Mouse (Mus musculus) heart, embryonic 14.5 days (tissue): ENCODE results near the gene Sfn. TPM values are rescaled to one million over a fixed set of nuclear protein-coding genes. Genes with fewer than 3 reads are reported as not detected.

Source experiments
- ATAC-seq: fragments of 200-750 bp; cut with Nextera tagmentation; 2 replicates; pipeline ENCODE4 v1.8.0; 2017; ENCODE audit warnings: low read depth, moderate TSS enrichment; ENCODE audit not compliant: insufficient number of reproducible peaks, insufficient read depth, low FRiP score
- H3K27ac ChIP-seq, 2 experiments: fragments of 200-500 bp in 1 of 2; fragments of 300-500 bp in 1 of 2; sonication (generic) in 1 of 2; replicated peaks in 1 of 2; 2 replicates each; pipeline ENCODE4 v1.5.1; 2012 to 2014; ENCODE audit warnings: low read depth in 2 of 2, low read length in 2 of 2, control low read depth in 1 of 2, mild to moderate bottlenecking in 1 of 2, mixed read lengths in 1 of 2; ENCODE audit not compliant: control insufficient read depth in 1 of 2, insufficient read depth in 1 of 2
- H3K27me3 ChIP-seq: fragments of 300-500 bp; sonication (generic); 2 replicates; pipeline ENCODE4 v1.6.1; 2014; ENCODE audit warnings: mild to moderate bottlenecking, low read length, control low read depth; ENCODE audit not compliant: control insufficient read depth, insufficient read depth
- H3K36me3 ChIP-seq: fragments of 300-500 bp; sonication (generic); 2 replicates; pipeline ENCODE4 v1.6.1; 2014; ENCODE audit warnings: mild to moderate bottlenecking, control low read depth, low read length, mixed read lengths; ENCODE audit not compliant: control insufficient read depth, insufficient read depth
- H3K4me1 ChIP-seq, 2 experiments: fragments of 200-500 bp in 1 of 2; fragments of 300-500 bp in 1 of 2; sonication (generic) in 1 of 2; 2 replicates each; pipeline ENCODE4 v1.6.1; 2012 to 2014; ENCODE audit warnings: low read length in 2 of 2, control low read depth in 1 of 2, mixed read lengths in 1 of 2; ENCODE audit not compliant: control insufficient read depth in 2 of 2, insufficient read depth in 2 of 2
- H3K4me2 ChIP-seq: fragments of 300-500 bp; sonication (generic); 2 replicates; pipeline ENCODE4 v1.6.1; 2014; ENCODE audit warnings: mild to moderate bottlenecking, low read length
- H3K4me3 ChIP-seq, 2 experiments: fragments of 200-500 bp in 1 of 2; fragments of 300-500 bp in 1 of 2; sonication (generic) in 1 of 2; 2 replicates each; pipeline ENCODE4 v1.5.1; 2012 to 2014; ENCODE audit warnings: low read length in 2 of 2, mild to moderate bottlenecking in 2 of 2, control low read depth in 1 of 2, low read depth in 1 of 2, moderate library complexity in 1 of 2; ENCODE audit not compliant: control insufficient read depth in 1 of 2, insufficient read depth in 1 of 2
- H3K9ac ChIP-seq: fragments of 300-500 bp; sonication (generic); 2 replicates; pipeline ENCODE4 v1.6.1; 2014; ENCODE audit warnings: mild to moderate bottlenecking, low read length
- H3K9me3 ChIP-seq: fragments of 300-500 bp; sonication (generic); 2 replicates; pipeline ENCODE4 v1.6.1; 2016; ENCODE audit warnings: low read length, control low read depth; ENCODE audit not compliant: control insufficient read depth
- WGBS: fragments of 180-500 bp; shearing (Covaris S2); extraction: QIAGEN DNeasy Blood & Tissue Kit; methylation state at CpG from one replicate; pipeline ENCODE4 v1.1.7; 2014; 5-methylcytosine and 5-hydroxymethylcytosine counted together
- polyA plus RNA-seq: library from polyadenylated mRNA; unstranded; fragments of >200 nt; fragmentation: Nextera tagmentation; extraction: Ambion mirVana; gene quantifications from 2 replicates; pipeline ENCODE4 v1.2.1, GENCODE M21; 2014

Sfn gene
- polyA plus RNA-seq, 1 experiment from 2014 or later: 1.4 TPM

DNA sequence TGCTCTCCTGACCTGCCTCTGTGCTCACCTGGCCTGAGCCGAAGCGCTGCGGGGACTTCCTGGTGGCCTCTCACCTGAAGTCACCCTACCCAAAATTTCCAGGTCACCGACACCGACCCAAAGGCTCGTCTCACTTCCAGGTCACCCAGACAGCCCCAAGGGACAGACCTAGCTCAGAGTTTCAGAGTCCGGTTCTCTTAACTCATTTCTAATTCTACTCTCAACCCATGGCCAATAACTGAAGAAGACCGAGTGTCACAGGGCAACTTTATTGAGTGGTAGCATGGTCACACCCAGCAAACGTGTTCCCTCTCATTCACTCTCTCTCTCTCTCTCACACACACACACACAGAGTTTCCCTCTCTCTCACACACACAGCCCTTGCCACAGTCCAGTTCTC, 1.7 kb downstream of the Sfn start:
- ATAC-seq: no peak
- peaks cover 8 to 11% of the 10 kb centered on the region in 2 experiments; a peak in 3 of 4 replicates for H3K4me1 ChIP-seq
- H3K4me2 ChIP-seq: peak overlapping the region; percentile 95
- H3K9ac ChIP-seq: peak overlapping the region; percentile 61; the same call in 1 of the 2 replicates
- H3K36me3 ChIP-seq: peaks cover 14% of the 10 kb centered on the region; the same call in 1 of the 2 replicates
- H3K27ac ChIP-seq: no peak overlapping the region
- H3K4me3 ChIP-seq: peak overlapping the region; percentile 54 to 62; a peak in 3 of 4 replicates
- no peaks in the 10 kb centered on the region for H3K9me3 ChIP-seq
- peaks cover 35% of the 10 kb centered on the region for H3K27me3 ChIP-seq
- WGBS: 17% methylated on average over 9 of the region's 9 CpGs

GRCm38 (mm10) chr4:133599571-133600073, 2.3 kb downstream of the Sfn start:
- peaks cover 35% of the 10 kb centered on the region for H3K27me3 ChIP-seq
- no peaks in the 10 kb centered on the region for H3K9me3 ChIP-seq
- peak overlapping the region; percentile 95 for H3K4me2 ChIP-seq
- H3K4me3 ChIP-seq: peak overlapping the region; percentile 54 to 62
- no peak overlapping the region for H3K27ac ChIP-seq
- peak overlapping the region; percentile 76 for H3K9ac ChIP-seq
- under 1% methylated on average over 46 of the region's 50 CpGs for WGBS
- ATAC-seq: peak; percentile 88
- H3K36me3 ChIP-seq: peaks cover 10% of the 10 kb centered on the region; the same call in 1 of the 2 replicates
- H3K4me1 ChIP-seq: peaks cover 8 to 11% of the 10 kb centered on the region in 2 experiments; a peak in 3 of 4 replicates

DNA sequence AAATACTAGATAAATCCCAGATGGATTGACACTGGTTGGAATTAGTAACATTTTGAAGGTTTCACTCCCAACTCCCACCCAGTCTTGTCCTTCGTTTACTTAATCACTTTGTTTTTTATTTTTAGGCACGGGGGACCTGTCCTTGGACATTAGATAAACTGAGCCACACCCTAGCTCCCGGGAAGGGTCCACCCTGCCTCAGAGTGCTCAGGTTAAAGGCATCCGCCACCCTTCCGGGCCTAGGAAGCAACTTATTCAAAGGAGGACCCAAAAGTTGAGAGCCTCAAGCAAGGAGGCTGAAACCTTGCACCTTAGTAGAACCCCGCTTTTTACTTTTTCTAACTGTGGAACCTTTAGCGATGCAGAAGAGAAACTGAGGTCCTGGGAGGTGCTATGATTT, 2.9 kb downstream of the Sfn start:
- peaks cover 35% of the 10 kb centered on the region for H3K27me3 ChIP-seq
- peaks cover 8 to 11% of the 10 kb centered on the region in 2 experiments; a peak in 3 of 4 replicates for H3K4me1 ChIP-seq
- peaks cover 7% of the 10 kb centered on the region; the same call in 1 of the 2 replicates for H3K36me3 ChIP-seq
- no peak for ATAC-seq
- no peaks in the 10 kb centered on the region for H3K9me3 ChIP-seq
- peak overlapping the region; percentile 95 for H3K4me2 ChIP-seq
- WGBS: 13% methylated on average over 7 of the region's 7 CpGs
- no peak overlapping the region for H3K27ac ChIP-seq
- H3K4me3 ChIP-seq: peak overlapping the region; percentile 54 to 62
- H3K9ac ChIP-seq: peak overlapping the region; percentile 76

DNA sequence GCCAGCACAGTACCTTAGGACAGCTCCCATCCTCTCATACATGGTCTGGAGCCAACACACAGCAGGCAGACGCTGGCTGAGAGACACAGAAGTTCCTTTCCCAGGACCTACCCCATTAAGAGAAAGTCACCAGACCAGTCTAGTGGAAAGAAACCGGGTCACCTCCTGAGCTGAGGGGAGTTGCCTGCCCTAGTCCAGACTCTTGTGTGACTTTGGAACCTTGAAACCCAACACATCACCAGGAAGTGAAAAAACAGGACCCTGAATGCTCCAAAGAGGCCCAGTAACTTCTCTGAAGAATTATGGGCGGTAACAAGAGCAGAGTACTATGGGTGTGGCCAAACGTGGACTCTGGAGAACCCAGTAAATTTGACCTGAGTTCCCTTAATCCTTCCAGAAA, 3.4 kb downstream of the Sfn start:
- H3K9ac ChIP-seq: no peak overlapping the region
- peaks cover 2% of the 10 kb centered on the region; the same call in 1 of the 2 replicates for H3K36me3 ChIP-seq
- H3K4me2 ChIP-seq: peak overlapping the region; percentile 95; the same call in 1 of the 2 replicates
- peaks cover 35% of the 10 kb centered on the region for H3K27me3 ChIP-seq
- no peaks in the 10 kb centered on the region for H3K9me3 ChIP-seq
- peaks cover 8 to 11% of the 10 kb centered on the region in 2 experiments; a peak in 3 of 4 replicates for H3K4me1 ChIP-seq
- H3K27ac ChIP-seq: no peak overlapping the region
- WGBS: 50% methylated on average over 4 of the region's 4 CpGs
- no peak overlapping the region for H3K4me3 ChIP-seq
- ATAC-seq: no peak

DNA sequence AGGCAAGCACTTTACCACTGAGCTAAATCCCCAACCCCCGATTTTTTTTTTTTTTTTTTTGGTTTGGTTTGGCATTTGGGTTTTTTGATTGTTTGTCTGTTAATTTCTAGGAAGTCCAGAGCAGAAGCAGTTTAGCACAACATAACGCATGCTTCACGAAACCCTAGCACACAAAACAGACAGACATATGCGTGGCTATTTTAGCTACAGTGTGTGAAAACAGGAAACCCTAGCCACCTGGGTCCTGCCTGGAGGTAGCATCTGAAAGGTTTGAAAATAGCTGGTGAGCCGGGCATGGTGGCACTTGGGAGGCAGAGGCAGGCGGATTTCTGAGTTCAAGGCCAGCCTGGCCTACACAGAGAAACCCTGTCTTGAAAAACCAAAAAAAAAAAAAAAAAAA, 5.9 kb downstream of the Sfn start:
- peaks cover 12% of the 10 kb centered on the region for H3K36me3 ChIP-seq
- H3K9me3 ChIP-seq: no peaks in the 10 kb centered on the region
- no peak for ATAC-seq
- no peak overlapping the region for H3K4me2 ChIP-seq
- H3K4me1 ChIP-seq: peaks cover 6 to 10% of the 10 kb centered on the region in 2 experiments
- H3K27me3 ChIP-seq: peaks cover 18% of the 10 kb centered on the region
- H3K9ac ChIP-seq: no peak overlapping the region
- H3K4me3 ChIP-seq: no peak overlapping the region
- H3K27ac ChIP-seq: no peak overlapping the region
- 68% methylated on average over 6 of the region's 6 CpGs for WGBS

GRCm38 (mm10) chr4:133595538-133595937, 6.4 kb downstream of the Sfn start:
- Histone ChIP-seq H3K4me2 (no peak overlapping the region), H3K4me1 (peaks cover 6 to 10% of the 10 kb centered on the region in 2 experiments), H3K9ac (no peak overlapping the region), H3K36me3 (peaks cover 18% of the 10 kb centered on the region), H3K4me3 (no peak overlapping the region), H3K27ac (no peak overlapping the region), H3K9me3 (no peaks in the 10 kb centered on the region), H3K27me3 (peaks cover 18% of the 10 kb centered on the region)
- 42% methylated on average over 7 of the region's 7 CpGs for whole genome bisulfite sequencing
- ATAC-seq: no peak

- peaks cover 47% of the 10 kb centered on the region for H3K36me3 ChIP-seq
- no peak overlapping the region for H3K4me2 ChIP-seq
- WGBS: 27% methylated on average over 7 of the region's 7 CpGs
- no peaks in the 10 kb centered on the region for H3K27me3 ChIP-seq
- ATAC-seq: no peak
- no peaks in the 10 kb centered on the region for H3K9me3 ChIP-seq
- H3K9ac ChIP-seq: no peak overlapping the region
- H3K4me3 ChIP-seq: no peak overlapping the region
- no peak overlapping the region; a peak in 1 of 4 replicates for H3K27ac ChIP-seq
- peaks cover 0 to 3% of the 10 kb centered on the region in 2 experiments; a peak in 3 of 4 replicates for H3K4me1 ChIP-seq
Measured at GRCm38 (mm10) chr4:133592570-133592969, 9.4 kb downstream of the Sfn start.
